Mouse (Mus musculus): ENCODE measurements around the gene Bola1.
"Not testable (repeated sequence)": the region's sequence is repeated elsewhere in the genome, so short reads cannot be mapped to it uniquely, and the experiment has no call there.

Gene Bola1

DNA sequence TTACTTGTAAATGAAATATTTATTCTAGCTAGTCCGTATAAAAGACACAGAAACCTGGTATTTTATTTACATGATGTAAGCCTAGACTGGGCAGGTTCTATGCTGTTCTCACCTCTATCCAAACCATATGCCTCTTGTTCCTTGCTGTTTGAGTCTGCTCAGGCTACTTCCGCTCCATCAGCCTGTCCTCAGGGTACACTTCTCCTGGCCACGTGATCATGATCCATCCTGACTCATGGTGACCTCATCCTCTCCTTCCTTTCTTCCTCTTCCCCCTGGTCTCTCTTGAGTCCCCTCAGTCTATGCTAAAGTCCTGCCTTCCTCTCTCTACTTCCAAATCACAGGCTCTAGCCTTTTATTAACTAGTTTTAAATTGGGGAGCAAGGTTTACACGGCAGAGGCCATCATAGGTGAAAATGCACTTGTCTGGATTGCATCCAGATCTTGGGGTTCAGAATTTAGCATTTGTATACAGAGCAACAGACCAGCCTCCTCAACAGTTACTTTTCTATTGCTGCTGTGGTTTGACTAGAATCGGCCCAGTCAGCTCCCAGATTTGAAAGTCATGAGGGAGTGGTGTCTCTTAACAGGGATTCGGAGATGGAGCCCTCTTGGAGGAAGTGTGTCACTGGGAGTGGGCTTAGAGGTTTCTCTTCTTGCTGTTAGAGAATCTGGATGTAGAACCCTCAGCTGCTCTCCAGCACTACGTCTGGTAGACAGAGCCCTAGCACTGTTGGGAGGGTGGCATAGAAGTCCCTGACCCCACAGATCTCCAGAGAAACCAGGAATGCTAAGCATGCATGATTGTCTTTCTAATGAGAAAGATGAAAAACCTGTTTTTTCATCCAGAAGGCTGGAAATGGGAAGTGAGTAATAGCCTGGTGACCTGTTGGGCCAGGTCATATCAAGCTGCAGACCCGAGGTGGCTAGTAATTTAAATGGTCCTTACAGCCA, 7.5 kb upstream of the Bola1 start:
- in situ Hi-C loops (cut with MboI, MseI) = no loop called here

DNA sequence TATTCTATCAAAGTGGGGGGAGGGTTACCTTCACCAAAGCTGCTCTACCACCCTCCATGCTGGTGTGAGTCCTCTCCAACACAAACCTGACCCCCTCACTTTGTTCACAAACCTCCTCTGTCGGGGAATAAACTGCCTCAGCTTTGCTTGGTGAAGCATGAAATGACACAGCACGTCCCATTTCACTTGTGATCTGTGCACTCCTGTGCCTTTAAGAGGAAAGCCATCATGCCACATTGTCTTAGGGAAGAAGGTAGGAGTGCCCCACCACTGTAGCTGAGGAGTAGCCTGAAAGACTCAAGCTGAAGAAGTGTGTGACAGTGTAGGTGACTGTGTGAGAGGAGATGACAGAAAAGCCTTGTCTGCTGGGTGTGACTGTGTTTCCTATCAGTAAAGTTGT, 5.9 kb upstream of the Bola1 start:
- in situ Hi-C loops (cut with MboI, MseI) = no loop called here

DNA sequence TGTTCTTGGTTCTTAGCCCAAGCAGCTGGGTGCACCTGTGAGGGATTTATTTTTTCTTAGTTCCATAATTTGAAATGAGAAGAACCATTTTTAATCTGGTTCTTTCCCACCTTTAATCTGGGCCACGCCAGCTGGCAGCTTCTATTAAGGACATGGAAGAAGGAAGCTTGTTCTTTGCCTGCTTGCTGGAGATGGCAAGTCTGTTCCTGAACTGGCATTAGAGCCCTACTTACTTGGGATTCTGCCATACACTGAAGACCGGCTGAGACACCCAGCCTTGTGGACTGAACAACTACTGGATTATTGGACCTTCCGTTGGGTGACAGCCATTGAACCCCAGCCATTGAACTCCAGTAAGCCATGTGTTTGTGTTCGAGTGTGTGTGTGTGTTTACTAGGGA, 3.3 kb upstream of the Bola1 start:
- in situ Hi-C loops (cut with MboI, MseI) = no loop called here

DNA sequence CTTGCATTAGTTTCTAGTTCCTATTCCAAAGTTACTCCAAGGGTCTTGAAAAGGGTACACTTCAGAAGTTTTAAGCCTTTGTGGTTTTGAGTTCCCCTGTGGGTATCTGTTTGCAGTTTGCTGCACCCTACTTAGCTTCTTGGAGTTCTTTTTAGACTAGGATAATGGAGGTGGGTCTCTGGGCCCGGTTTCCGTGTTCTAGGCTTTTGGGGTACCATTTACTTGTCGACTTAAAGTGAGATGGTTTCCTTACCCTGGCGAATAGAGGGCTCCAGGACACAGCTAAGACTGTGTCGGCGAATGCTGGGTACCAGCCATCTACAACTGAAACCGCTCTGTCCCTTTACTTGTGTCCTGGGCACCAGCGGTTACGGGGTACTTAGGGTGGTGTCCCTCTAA, 2.1 kb upstream of the Bola1 start:
- in situ Hi-C loops (cut with MboI, MseI) = no loop called here

DNA sequence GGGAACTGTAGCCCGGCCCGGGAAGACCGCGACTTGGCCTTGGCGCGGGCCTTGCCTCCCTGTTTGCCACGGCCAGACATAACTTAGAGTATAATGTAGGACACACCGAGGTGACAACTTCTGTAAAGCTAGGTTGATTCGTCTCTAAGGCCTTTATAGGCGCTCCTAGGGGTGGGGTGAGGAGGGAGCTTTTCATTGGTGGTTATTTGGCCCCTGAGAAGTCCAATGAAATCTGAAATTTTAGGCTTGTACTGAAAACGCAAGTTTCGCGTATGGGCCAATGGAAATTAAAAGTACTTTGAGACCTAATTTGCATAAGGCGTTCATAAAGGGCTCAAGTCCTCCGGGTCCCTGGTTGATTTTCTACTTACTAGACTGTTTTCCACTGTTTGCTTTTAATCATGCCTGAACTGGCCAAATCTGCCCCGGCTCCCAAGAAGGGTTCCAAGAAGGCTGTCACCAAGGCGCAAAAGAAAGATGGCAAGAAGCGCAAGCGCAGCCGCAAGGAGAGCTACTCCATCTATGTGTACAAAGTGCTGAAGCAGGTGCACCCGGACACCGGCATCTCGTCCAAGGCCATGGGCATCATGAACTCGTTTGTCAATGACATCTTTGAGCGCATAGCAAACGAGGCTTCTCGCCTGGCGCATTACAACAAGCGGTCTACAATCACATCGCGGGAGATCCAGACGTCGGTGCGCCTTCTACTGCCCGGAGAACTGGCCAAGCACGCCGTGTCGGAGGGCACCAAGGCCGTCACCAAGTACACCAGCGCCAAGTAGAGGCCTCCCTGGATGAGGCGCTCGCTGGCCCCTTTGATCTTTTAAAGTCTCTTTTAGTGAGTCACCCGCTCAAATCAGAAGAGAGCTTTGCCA, 1.5 kb upstream of the Bola1 start, which contains the start of the genes Hist2h2ac and Hist2h2be:
TSS of gene Hist2h2ac (minus strand) at position 116 of the 875 bp plus-strand sequence.
TSS of gene Hist2h2be (plus strand) at position 355 of the 875 bp plus-strand sequence.
- in situ Hi-C loops (cut with MboI, MseI) = no loop called here

DNA sequence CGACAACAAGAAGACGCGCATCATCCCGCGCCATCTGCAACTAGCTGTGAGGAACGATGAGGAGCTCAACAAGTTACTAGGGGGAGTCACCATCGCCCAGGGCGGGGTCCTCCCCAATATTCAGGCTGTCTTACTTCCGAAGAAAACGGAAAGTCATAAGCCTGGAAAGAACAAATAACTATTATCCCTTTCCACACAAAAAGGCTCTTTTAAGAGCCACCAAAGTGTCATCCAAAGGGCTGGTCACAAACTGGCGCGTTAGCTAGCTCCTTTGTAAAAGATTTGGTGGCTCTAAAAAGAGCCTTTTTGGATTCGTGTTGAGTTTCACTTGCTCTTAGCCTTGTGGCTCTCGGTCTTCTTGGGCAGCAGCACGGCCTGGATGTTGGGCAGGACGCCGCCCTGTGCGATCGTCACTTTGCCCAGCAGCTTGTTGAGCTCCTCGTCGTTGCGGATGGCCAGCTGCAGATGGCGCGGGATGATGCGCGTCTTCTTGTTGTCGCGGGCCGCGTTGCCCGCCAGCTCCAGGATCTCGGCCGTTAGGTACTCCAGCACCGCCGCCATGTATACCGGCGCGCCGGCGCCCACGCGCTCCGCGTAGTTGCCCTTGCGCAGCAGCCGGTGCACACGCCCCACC, 739 bp upstream of the Bola1 start:
- in situ Hi-C loops (cut with MboI, MseI) = not testable (repeated sequence)

DNA sequence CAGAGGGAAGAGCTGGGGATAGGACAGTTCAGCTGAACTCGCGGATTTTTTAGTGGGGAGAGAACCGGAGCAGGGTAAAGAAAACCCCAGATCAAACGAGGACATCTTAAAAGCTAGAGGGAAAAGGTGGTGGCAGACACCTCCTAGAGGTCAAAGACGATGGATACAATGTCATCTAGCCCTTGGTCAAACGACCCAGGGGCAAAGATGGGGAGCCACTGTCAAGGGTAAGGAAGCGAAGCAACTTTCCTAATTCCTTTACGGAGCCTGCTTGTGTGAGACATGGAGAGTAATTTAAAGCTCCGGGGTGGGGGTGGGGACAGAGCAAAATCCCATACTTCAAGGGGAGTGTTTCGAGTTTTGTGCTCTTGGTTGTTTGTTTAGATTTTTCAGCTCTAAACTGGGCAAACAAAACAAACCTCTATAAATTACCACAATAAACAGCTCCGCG, 293 bp downstream of the Bola1 start:
- in situ Hi-C loops (cut with MboI, MseI) = no loop called here

DNA sequence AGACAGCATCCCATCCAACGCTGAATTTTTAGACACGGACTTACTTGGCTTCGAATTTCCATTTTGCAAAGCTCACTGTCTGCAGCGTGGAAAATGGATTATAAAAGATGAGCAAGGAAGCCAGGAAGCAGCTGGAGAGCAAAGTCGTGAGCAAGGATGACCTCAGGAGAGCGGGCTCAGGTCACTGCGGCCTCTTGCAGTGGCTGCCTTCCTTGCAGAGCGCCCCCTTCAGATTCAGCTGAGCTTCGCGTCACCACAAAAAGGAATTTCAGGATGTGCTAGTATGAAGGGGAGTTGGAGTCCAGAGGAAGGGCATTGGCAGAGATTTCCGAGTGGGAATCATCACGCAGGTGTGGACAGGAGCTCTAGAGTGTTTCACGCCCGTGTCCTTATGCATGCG, 10.3 kb downstream of the Bola1 start:
- in situ Hi-C loops (cut with MboI, MseI) = no loop called here

DNA sequence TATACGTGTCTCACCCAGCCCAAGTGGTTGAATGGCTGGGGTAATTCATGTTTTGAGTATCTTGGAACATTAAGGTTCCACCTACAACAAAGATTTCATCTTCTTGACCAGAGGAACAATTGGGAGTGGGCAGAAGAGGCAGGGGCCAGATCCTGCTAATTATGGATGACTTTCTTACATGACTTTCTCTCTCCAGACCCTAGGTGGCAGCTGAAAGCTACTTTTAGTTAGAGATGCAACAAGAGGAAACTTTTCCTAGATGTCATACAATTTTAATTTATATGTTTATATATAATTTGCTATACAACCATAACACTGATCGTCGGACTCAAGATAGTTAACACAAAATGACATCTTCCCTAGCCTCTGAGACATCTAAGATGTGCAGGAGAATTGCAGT, 11.7 kb downstream of the Bola1 start:
- in situ Hi-C loops (cut with MboI, MseI) = no loop called here

DNA sequence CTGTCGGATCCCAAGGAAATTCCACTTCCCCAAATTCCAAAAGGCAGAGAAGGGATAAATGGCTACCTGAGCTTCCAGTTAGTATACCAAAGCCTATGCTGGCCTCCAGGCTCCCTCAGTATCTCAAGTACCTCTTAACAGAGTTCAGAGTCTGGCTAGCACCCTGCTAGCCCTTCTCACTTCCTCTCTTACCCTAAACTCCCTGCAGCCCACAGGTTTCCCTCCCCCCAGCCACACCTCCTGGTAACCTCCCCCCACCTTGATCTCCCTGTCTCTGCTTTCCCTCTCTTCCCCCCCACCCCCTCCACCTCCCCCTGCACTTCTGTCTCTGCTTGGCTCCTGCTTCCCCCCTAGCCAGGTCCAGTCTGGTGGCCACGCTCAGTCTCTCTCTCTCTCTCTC, 19.8 kb downstream of the Bola1 start:
- in situ Hi-C loops (cut with MboI, MseI) = no loop called here

DNA sequence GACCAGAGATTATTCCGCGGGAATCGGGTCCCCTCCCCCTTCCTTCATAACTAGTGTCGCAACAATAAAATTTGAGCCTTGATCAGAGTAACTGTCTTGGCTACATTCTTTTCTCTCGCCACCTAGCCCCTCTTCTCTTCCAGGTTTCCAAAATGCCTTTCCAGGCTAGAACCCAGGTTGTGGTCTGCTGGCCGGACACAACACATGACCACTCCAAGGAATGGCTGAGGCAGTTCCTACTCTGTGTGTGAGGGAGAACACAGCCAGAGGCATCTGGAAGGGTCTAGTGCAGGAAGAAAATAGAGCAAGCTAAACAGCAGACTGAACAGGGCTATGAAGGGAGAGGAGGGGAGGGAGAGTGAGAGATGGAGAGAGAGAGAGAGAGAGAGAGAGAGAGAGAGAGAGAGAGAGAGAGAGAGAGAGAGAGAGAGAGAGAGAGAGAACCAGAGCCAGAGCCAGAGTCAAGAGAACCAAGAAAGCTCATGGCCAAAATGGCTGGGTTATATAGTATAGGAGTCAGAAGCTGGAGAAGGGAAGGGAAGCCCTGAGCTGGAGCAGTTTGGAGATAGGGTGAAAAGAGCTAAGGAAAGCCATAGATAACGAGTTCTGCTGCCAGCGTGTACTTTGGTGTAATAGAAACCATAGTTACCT, 20.8 kb downstream of the Bola1 start:
- in situ Hi-C loops (cut with MboI, MseI) = not testable (repeated sequence)

DNA sequence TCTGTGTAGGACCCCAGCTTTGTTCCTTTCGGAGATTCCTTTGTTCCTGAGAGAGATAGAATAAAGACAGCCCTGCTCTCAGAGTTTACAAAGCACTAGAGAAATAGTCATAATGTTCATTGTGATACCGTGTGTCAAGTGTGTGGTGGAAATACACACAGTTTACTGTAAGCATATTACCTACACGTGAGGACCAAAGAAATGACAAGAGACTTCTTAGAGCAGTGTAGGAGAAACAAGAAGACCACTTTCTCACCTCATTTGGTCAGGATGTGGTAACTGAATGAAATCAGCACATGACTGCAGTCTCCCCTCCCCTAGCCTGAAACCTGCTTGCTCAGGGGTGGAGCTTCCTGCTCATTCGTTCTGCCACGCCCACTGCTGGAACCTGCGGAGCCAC, 21.3 kb downstream of the Bola1 start:
- in situ Hi-C loops (cut with MboI, MseI) = no loop called here

DNA sequence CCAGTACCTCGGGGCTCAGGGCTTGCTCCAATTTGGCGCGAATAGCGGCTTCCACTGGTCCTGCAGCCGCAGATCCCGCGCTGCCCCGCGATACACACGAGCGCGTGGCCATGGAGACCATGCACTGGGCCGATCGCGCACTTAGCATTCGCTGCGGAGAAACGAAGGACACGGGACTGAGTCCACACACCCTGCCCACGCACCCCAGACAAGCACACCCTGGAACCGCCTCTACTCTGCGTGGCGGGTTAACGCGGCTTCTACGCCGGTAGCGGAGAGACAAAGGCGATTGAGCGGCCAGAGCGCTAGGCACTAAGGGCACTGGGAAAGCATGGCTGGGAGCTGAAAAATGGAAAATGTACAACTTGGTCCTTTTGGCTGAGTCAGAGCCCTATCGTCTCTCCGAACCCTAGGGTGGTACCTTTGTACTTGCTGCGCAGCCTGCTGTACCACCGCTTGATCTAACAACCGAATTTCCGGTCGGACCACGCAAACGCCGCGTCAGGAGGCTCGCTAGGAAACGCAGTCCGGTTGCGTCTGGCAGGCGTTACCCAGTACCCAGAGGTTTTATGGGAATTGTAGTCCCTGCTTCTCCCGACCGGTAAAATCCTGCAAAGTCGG, 22.3 kb downstream of the Bola1 start:
- in situ Hi-C loops (cut with MboI, MseI) = no loop called here

DNA sequence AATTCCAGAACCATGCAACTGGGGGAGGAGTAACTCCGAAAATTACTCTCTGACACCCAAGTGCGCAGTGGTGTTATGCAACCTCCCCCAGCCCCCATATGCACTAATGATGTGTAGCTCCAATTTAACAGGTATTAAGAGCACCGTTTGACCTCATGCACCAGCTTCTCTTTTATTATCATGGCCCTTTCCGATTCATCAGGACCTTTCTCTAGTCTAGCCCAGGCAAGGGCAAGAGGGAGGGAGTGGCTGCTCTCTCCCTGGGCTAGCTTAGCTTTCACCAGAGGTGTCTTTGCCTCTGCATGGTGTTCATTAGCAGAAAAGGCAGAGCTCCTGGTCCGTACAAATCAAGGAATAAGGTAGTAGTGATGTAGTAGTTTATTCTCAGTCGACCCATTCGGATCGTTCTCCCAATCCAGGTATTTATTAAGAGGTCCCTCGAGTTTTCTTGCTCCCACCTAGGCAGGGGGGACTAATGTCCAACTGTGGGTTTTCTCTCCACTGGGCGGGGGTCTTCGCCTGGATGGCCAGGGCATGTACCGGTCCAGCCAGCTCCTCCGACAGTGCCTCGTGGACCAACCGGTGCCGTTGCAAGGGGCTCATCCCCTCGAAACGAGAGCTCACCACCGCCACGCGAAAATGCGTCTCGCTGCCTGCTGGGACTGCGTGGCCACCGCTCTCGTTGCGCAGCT, 22.9 kb downstream of the Bola1 start:
- in situ Hi-C loops (cut with MboI, MseI) = no loop called here

DNA sequence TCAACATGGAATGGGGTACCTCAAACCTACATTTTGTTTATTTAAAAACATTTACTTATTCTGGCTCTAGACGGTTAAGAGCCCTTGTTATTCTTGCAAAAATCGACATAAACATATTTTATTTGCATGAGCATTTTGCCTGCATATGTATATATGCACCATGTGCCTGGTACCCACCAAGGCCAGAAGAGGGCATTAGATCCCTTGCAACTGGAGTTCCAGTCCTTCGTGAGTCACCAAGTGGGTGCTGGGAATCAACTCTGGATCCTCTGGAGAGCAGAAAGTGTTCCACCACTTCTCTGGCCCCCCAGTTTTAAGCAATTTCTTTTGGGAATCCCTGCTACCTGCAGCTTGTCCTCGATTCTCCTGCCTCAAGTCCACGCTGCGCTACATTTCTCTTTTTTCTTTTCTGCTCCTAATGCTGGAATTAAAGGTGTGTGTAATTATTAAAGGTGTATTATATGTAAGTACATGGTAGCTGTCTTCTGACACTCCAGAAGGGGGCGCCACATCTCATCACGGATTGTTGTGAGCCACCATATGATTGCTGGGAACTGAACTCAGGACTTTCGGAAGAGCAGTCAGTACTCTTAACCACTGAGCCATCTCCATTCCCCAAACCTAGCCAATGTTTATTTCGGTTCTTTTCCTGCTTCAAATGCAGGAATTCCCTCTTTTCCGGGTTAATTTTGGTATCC, 23.7 kb downstream of the Bola1 start:
- in situ Hi-C loops (cut with MboI, MseI) = no loop called here

DNA sequence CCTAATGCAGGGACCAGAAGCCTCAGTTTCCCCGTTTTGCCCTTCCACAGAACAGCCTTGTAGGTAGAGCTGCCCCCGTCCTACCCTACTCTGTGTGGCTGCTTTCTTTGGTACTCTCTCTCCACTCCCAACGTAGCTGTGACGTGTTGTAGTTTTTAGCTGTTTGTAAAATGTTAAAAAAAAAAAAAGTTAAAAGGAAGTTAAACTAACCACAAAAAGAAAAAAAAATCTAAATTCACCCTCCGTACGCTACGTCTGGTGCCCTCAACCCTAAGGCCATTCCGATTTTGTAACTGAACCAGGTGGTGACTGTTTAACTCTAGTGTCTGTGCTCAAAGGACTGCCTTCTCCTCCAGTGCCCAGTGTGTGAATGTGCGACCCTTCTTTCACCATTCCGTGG, 24.5 kb downstream of the Bola1 start:
- in situ Hi-C loops (cut with MboI, MseI) = no loop called here

DNA sequence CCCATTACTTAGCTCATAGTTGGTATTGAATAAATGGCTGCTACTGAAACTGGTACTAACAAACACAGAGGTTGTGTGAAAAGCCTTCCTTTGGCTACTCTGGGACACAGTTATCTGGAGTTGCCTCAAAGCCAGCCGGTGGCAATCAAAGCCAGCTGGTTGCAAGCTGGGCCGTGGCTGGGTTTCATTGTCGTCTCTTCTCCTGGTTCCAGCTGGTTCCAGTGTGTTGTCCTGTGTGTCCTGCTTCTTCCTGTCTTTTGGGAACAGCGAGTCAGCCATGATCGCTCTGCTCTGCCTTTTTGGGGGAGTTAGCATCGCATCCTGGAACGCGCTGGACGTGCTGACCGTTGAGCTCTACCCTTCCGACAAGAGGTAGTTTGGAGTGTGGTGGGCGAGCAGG, 26.5 kb downstream of the Bola1 start:
- in situ Hi-C loops (cut with MboI, MseI) = no loop called here

DNA sequence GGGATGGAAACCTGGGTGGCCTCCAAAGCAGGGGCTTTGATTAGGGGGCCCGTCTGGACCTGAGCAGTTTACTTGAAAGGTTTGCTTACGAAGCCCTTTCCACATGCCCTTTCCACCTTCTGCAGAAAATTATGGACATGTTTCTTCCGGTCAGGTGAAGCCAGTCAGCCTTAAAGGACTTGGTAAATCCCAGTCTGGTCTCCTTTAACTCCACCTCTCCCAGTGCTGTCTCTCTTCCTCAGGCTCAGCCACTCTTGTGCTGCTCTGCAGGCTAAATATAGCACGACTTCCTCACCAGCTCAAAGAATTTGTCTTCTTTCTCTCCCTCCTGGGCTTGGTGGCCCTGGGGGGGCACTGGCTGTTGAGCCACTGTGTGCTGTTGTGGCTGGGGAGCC, 37.1 kb downstream of the Bola1 start:
- in situ Hi-C loops (cut with MboI, MseI) = no loop called here

DNA sequence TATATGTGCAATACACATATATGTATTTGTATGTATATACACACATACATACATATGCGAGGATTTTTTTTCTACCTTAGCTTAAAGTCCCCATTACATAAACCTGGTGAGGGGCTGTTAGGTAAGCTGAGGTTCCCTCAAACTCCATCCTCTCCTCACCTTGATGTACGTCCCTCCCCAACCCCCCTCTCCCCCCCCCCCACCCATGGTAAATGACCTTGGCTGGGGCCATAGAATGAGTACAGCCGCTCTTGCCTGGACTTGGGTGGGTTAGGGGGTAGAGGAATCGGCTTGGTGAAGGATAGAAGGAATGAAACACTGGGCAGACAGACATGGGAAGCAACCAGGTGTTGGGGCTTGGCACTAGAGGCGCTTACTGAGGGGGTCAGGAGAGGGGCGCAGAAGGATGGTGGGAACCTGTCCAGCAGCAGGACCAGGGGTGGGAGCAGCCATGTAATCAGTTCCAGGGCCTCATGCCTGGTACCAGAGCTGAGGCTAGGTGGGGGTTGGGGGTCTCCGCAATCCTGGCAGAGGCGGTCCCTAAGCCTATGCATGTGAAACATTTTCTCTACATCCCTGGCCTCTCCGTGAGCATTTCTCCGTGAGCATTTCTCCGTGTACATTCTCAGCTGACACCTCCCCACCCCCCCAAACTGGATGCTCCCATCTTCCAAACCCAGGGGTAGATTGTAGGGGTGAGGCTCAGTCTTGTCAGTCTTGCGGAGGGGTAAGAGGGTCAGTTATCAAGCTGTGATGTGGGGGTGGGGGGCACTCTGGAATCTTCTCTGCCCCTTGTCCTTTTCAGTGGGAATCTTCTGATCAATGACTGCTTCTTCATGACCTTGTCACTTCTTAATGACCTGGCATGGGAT, 37.8 kb downstream of the Bola1 start:
- in situ Hi-C loops (cut with MboI, MseI) = no loop called here

Data from T-helper 1 cell (primary cell).